Mouse (Mus musculus): Measurements from ENCODE around the gene Gm27021.
A peak's percentile ranks its signal among the peaks of the same experiment; 100 is the strongest.

The Gm27021 gene

GRCm38 (mm10) chr8:120602672-120603071, 65.2 kb downstream of the Gm27021 start:
- peak; percentile 92 for DNase-seq (ENCODE audit: low read depth, low spot score)

- DNase-seq (ENCODE audit: low read depth, low spot score): peak; percentile 84
Observed at GRCm38 (mm10) chr8:120599504-120599903, 68.4 kb downstream of the Gm27021 start.

GRCm38 (mm10) chr8:120598579-120598978, 69.3 kb downstream of the Gm27021 start:
- DNase-seq (ENCODE audit: low read depth, low spot score): peak; percentile 42

- peak; percentile 82 for DNase-seq (ENCODE audit: low read depth, low spot score)
Observed at GRCm38 (mm10) chr8:120595963-120596362, 71.9 kb downstream of the Gm27021 start.

DNA sequence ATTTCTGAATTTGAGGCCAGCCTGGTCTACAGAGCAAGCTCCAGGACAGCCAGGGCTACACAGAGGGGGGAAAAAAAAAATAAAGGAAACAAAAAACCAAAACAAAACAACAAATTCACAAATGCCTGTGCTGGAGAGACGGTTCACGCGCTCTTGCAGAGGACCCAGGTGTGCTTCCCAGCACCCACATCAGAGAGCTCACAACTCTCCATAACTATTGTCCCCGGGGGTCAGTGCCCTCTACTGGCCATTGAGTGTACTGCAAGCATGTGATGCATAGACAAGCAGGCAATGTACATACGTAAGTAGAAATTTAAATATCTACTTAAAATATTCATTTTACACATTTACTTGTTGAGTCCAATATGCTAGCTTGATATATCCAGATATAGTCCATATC, 73.3 kb downstream of the Gm27021 start:
- peak; percentile 78 for DNase-seq (ENCODE audit: low read depth, low spot score)

DNA sequence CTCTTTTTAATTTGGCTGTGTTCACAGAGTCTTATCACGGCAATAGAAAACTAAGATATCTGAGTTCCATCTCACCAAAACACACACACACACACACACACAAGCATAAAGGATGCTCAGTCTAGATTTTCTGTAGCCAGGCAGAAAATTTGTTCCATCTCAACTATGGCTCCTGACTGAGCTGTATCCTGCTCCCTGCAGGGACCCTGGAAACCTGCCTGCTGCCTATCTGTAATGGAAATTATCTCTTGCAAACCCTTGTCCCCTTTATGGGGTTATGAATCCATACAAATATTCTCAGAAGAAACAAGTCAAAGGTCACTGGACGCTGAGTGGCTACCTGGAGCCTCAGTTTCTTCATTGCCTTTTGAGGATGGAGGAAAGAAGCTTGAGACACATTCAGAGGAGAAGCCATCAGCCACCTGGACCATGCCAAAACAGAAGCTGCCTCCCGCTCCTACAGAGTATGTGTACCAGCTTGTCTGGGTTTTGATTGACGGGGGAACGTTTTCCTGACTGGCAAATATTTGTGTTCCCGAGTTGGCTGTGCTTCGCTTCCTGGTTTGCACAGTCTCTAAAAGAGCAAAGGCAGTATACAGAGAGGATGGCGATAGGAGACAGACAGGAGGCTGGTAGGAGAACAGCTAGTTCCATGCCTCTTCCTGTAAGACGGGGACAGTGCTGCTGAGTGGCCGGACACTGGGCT, 76.1 kb downstream of the Gm27021 start:
- DNase-seq (ENCODE audit: low read depth, low spot score): no peak

DNA sequence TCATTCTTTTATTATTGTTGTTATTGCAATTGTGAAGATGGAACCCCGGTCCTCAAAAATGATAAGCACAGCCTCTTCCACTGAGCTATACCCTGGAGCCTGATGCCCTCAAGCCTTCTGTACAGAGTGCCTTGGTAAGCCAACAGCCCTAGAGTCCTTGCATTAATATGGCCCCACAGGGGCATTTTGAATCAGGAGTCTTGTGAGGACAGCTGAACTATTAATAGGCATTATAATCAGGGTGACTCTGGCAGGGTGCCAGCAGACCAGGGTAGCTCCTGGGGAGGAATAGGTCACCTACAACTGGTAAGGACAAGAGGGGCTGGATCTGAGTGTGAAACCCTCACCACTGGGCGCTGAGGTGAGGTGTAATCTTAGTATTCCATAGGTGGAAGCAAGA, 78.0 kb downstream of the Gm27021 start:
- DNase-seq (ENCODE audit: low read depth, low spot score): no peak

DNA sequence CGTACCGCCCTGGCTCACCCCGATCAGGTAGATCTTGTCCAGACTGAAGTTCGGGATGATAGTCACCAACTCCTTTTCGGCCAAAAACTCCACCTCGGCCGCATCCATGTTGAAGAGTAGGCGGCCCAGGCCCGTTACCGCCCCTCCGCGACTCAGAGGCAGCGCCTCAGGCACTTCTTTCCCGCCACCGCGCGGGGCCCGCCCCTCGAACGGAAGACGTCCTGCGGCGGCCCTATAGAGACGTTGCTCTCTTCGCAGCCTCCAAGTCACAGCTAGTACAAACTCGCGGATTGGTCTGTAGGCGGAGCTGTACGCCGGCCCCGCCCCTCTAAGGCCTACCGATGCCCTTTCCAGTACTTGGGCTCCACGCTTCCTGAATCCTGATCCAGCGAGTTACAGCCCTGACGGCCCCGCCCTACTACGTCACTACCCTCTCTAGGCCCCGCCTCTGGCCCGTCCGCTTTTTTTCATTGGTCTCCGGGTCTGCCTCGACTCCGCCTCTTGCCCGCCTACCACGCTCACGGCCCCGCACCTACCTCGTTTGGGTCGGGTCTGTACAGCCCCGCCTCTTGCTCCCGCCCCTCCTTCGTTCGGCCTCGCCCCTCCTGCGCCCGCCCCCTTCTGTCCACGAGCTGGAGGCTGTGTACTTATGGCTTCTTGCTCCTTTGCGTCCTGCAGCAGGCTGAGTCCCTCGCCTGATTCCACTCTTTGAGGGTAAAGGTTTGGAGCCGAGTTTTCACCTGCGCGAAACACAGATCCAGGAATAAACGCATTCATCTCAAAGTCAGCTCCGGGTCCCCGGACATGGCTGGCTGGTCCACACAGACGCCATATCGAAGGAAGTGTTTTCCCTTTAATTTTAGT, 78.7 kb downstream of the Gm27021 start, which contains the start of gene Gins2:
TSS of gene Gins2 (minus strand) at position 397 of the 864 bp plus-strand sequence.
- peak; percentile 100 for DNase-seq (ENCODE audit: low read depth, low spot score)

DNA sequence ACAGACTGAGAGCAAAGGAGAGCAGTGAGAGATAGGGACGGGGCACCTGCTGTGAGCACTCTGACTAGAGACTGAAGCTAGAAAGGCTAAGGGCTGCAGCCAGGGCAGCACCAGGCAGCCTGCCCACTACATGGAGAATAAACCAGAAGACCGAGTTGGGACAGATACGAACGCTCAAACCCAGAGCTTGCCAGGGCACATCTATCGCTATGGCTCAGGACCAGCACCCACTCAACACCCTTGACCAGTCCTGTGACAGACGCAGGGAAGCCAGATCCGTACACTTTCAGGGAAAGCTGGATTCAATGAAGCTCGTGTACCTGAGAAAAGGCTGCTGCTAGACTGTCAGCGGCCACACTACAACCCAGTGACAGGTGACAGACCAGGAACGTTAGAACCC, 82.4 kb downstream of the Gm27021 start:
- DNase-seq (ENCODE audit: low read depth, low spot score): no peak

GRCm38 (mm10) chr8:120581811-120582210, 86.1 kb downstream of the Gm27021 start:
- DNase-seq (ENCODE audit: low read depth, low spot score): no peak

DNA sequence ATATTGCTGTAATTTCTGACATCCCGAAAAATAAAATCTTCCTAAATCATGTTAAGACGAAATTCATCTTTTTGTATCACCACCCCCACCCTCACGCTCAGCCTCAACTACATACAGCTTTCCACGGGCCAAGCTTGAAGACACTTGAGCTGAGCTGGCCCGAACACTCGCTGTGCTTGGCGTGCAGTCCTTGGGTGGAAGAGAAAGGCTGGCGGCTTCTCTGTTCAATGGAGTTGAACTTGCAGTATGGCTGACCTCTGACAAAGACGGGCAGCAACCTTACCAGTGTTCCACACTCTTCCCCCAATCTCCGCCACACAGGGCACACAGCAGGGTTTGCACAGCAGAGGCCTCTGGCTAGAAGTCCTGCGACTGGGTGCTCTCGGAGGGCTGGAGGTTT, 86.5 kb downstream of the Gm27021 start:
- no peak for DNase-seq (ENCODE audit: low read depth, low spot score)

- DNase-seq (ENCODE audit: low read depth, low spot score): no peak
Observed at GRCm38 (mm10) chr8:120580336-120581000, 87.4 kb downstream of the Gm27021 start.

DNA sequence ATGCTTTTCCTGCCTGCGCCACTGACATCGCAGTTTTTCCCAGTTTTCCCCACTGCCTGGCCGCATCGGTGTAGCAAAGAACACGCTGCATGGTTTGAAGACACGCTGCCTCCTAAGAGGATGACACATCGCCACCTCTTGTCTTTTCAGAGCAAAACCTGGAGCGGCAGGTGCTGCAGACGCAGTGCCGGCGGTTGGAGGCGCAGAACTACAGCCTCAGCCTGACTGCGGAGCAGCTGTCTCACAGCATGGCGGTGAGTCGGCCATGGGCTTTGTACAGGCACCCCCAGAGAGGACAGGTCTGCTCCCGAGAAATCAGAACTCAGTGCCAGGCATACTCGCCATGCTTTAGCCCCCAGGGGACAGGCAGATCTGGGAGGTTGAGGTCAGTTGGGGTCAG, 90.1 kb downstream of the Gm27021 start:
- no peak for DNase-seq (ENCODE audit: low read depth, low spot score)

GRCm38 (mm10) chr8:120575801-120576200, 92.1 kb downstream of the Gm27021 start:
- no peak for DNase-seq (ENCODE audit: low read depth, low spot score)

GRCm38 (mm10) chr8:120574941-120575340, 92.9 kb downstream of the Gm27021 start:
- peak; percentile 87 for DNase-seq (ENCODE audit: low read depth, low spot score)

GRCm38 (mm10) chr8:120573866-120574265, 94.0 kb downstream of the Gm27021 start:
- no peak for DNase-seq (ENCODE audit: low read depth, low spot score)

DNA sequence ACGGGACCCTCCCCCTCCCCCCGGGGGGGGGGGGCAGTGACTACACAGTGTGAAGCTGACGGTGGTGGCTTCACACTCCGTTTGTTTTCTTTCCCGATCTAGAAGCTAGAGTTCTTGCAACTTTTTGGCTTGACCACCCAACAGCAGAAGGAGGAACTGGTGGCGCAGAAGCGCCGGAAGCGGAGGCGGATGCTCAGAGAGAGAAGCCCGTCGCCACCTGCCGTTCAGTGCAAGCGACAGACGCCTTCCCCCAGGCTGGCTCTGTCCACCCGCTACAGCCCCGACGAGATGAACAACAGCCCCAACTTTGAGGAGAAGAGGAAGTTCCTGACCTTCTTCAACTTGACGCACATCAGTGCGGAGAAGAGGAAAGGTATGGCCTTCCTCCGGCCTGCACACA, 95.3 kb downstream of the Gm27021 start:
- peak; percentile 42 for DNase-seq (ENCODE audit: low read depth, low spot score)

DNA sequence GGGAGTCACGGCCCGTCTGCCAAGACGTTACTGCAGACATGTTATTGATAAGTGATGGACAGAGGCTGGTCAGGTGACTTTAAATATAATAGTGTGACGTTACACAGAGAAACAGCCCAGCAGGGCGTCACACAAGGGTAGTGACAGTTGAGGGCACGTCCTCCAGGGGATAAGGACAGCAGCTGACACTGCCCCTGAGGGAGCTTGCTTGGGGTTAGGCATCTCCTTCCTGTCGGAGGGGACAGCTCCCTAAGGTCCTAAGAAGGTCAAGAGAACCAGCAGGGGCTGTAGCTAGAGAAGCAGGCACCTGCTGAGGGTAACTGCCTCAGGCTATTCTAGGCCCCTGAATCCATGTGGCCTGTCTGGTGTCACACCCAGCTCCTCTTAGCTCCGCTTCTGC, 96.3 kb downstream of the Gm27021 start:
- peak; percentile 58 for DNase-seq (ENCODE audit: low read depth, low spot score)

- peak; percentile 92 for DNase-seq (ENCODE audit: low read depth, low spot score)
Observed at GRCm38 (mm10) chr8:120569939-120570715, 97.8 kb downstream of the Gm27021 start.

GRCm38 (mm10) chr8:120569123-120569522, 98.8 kb downstream of the Gm27021 start:
- DNase-seq (ENCODE audit: low read depth, low spot score): peak; percentile 44

DNA sequence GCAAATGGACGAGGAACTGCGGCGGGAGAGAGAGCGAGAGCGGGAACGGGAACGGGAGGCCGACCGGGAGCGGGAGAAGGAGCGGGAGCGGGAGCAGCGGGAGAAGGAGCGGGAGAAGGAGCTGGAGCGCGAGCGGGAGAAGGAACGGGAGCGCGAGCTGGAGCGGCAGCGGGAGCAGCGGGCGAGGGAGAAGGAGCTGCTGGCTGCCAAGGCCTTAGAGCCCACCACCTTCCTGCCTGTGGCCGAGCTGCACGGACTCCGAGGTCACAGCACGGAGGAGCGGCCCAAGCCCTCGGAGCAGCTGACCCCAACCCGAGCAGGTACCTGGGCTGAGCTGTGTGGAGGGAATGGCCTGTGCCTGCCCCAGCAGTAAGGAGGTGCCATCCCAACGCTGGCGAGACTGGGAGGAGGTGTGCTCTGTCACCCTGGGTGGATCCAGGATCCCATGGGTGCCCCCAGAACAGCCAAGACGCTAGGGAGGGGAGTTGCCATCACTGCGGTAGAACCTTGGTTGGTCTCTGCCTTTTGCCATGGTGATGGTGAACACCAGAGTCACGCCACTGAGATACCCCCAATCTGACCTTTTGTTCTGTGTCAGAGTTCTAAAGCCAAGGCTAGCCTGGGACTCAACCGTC, 99.6 kb downstream of the Gm27021 start:
- peak; percentile 41 for DNase-seq (ENCODE audit: low read depth, low spot score)

All from ZHBTc4 (cell line).